Mouse (Mus musculus) layer of hippocampus, adult 8-10 months (tissue): ENCODE results near the gene Pacs2. TPM values are rescaled to one million over a fixed set of nuclear protein-coding genes. Genes with fewer than 3 reads are reported as not detected.

Experiments used
- DNase-seq, 2 experiments: peaks; one replicate each; pipeline ENCODE4 v3.0.0; 2022; ENCODE audit warnings: low spot score in 2 of 2
- total RNA-seq, 4 experiments: library from RNA; stranded (reverse); gene quantifications; 2 replicates each; pipeline ENCODE4 v1.2.4; 2022

The Pacs2 gene
- total RNA-seq, 4 experiments from 2014 or later = 89.5 to 110 (median 108) TPM

GRCm38 (mm10) chr12:113012443-113012842, 1.9 kb upstream of the Pacs2 start:
- DNase-seq = no peak

- DNase-seq = peak; percentile 74 to 90
Measured at GRCm38 (mm10) chr12:113013021-113013491, 1.3 kb upstream of the Pacs2 start.

GRCm38 (mm10) chr12:113014561-113015556, 551 bp downstream of the Pacs2 start:
- DNase-seq = no peak

GRCm38 (mm10) chr12:113015956-113016355, 1.6 kb downstream of the Pacs2 start:
- DNase-seq = no peak

- peak; percentile 79 to 82 for DNase-seq
Measured at GRCm38 (mm10) chr12:113016976-113017375, 2.7 kb downstream of the Pacs2 start.

- DNase-seq = no peak
Measured at GRCm38 (mm10) chr12:113017429-113017984, 3.2 kb downstream of the Pacs2 start.

- no peak for DNase-seq
Measured at GRCm38 (mm10) chr12:113018763-113019162, 4.5 kb downstream of the Pacs2 start.

GRCm38 (mm10) chr12:113021488-113021887, 7.2 kb downstream of the Pacs2 start:
- DNase-seq = no peak

GRCm38 (mm10) chr12:113023082-113023481, 8.8 kb downstream of the Pacs2 start:
- DNase-seq = no peak

GRCm38 (mm10) chr12:113026557-113026956, 12.2 kb downstream of the Pacs2 start:
- no peak for DNase-seq

- no peak for DNase-seq
Measured at GRCm38 (mm10) chr12:113027495-113027894, 13.2 kb downstream of the Pacs2 start.

- no peak for DNase-seq
Measured at GRCm38 (mm10) chr12:113028067-113028466, 13.8 kb downstream of the Pacs2 start.

GRCm38 (mm10) chr12:113028898-113029297, 14.6 kb downstream of the Pacs2 start:
- no peak for DNase-seq

- DNase-seq = no peak
Measured at GRCm38 (mm10) chr12:113030046-113030445, 15.7 kb downstream of the Pacs2 start.

GRCm38 (mm10) chr12:113030993-113031392, 16.7 kb downstream of the Pacs2 start:
- DNase-seq = no peak

- no peak for DNase-seq
Measured at GRCm38 (mm10) chr12:113031441-113031840, 17.1 kb downstream of the Pacs2 start.

- DNase-seq = peak; percentile 51 to 67
Measured at GRCm38 (mm10) chr12:113032296-113033250, 18.3 kb downstream of the Pacs2 start.

- no peak for DNase-seq
Measured at GRCm38 (mm10) chr12:113035093-113035492, 20.8 kb downstream of the Pacs2 start.

- no peak for DNase-seq
Measured at GRCm38 (mm10) chr12:113036996-113037395, 22.7 kb downstream of the Pacs2 start.

- DNase-seq = no peak
Measured at GRCm38 (mm10) chr12:113038414-113038813, 24.1 kb downstream of the Pacs2 start.
